Mouse (Mus musculus): ENCODE measurements around the gene Baz2b. TPM values are rescaled to one million over a fixed set of nuclear protein-coding genes. Genes with fewer than 3 reads are reported as not detected.

The Baz2b gene
- polyA plus RNA-seq, 1 experiment from 2014 or later: 105 TPM

DNA sequence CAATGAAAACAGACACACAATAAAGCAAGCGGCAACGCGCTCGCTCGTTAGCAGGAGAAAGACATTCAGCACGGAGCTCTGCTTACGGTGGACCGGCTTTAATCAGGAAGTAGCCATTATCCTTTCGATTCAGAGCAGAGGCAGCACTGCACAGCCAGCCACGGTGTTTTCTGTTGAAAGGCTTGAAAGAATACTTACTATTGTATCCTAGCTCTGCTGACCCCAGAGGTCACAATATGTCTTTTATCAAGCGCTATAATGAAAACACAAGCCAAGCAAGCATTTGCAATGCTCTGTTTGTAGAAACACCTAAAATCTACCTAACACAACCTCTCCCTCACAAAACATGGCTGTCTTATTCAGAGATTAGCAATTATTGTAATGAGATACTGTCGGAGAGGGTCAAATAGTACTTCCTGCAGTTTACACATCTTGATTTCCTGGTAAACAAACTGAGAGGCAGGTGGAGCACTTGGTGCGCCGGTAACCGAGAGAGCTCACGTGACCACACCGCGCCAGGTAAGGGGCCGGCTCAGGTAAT lies 172.6 kb downstream of the Baz2b start:
- peak overlapping the region; percentile 55 for H3K9ac ChIP-seq
- WGBS: 5% methylated on average over 19 of the region's 19 CpGs
- no peaks in the 10 kb centered on the region for H3K9me3 ChIP-seq
- peaks cover 2% of the 10 kb centered on the region; the same call in 1 of the 2 replicates for H3K36me3 ChIP-seq
- ATAC-seq (ENCODE audit: low FRiP score): peak; percentile 63
- peak overlapping the region; percentile 36 for H3K4me3 ChIP-seq
- H3K4me1 ChIP-seq (replicated peaks): peaks cover 7% of the 10 kb centered on the region
- H3K27ac ChIP-seq: peak overlapping the region; percentile 77
- peak overlapping the region; percentile 56 for H3K4me2 ChIP-seq
- no peaks in the 10 kb centered on the region for H3K27me3 ChIP-seq

GRCm38 (mm10) chr2:60036361-60036760 lies 173.3 kb downstream of the Baz2b start:
- Histone ChIP-seq H3K4me1 (replicated peaks) (peaks cover 7% of the 10 kb centered on the region), H3K27me3 (no peaks in the 10 kb centered on the region), H3K4me2 (peak overlapping the region; percentile 56), H3K9me3 (no peaks in the 10 kb centered on the region), H3K9ac (no peak overlapping the region), H3K36me3 (peaks cover 2% of the 10 kb centered on the region; the same call in 1 of the 2 replicates), H3K4me3 (peak overlapping the region; percentile 36; the same call in 1 of the 2 replicates), H3K27ac (no peak overlapping the region)
- ATAC-seq (ENCODE audit: low FRiP score): no peak
- 46% methylated on average over 3 of the region's 3 CpGs for WGBS

DNA sequence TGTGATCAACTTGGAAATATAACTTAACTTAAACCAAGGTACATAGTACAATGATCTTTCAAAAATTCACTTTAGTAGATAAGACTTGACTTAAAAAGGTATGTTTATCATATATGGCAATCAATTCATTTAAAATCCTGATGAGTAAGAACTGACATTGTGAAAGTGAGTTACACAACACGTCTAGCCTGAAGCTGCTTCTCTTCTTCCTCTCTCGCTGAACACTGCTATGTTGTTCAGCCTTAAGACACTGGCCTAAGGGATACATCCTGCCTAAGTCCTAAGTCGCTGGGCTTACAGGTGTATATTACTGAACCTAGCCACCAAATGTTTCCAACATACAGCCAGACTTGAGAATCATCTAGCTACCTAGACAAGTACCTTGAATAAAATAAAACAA lies 178.6 kb downstream of the Baz2b start:
- H3K4me2 ChIP-seq: no peak overlapping the region
- H3K4me1 ChIP-seq (replicated peaks): peaks cover 6% of the 10 kb centered on the region; the same call in 1 of the 2 replicates
- peaks cover 2% of the 10 kb centered on the region; the same call in 1 of the 2 replicates for H3K36me3 ChIP-seq
- no peak overlapping the region for H3K9ac ChIP-seq
- H3K27ac ChIP-seq: no peak overlapping the region
- no peak overlapping the region for H3K4me3 ChIP-seq
- no peaks in the 10 kb centered on the region for H3K9me3 ChIP-seq
- WGBS: 95% methylated on average over 3 of the region's 3 CpGs
- H3K27me3 ChIP-seq: no peaks in the 10 kb centered on the region
- ATAC-seq (ENCODE audit: low FRiP score): no peak

- no peaks in the 10 kb centered on the region for H3K27me3 ChIP-seq
- H3K9me3 ChIP-seq: no peaks in the 10 kb centered on the region
- no peak overlapping the region for H3K4me2 ChIP-seq
- peaks cover 2% of the 10 kb centered on the region; the same call in 1 of the 2 replicates for H3K36me3 ChIP-seq
- no peak for ATAC-seq (ENCODE audit: low FRiP score)
- H3K4me3 ChIP-seq: no peak overlapping the region
- no peak overlapping the region for H3K9ac ChIP-seq
- no peak overlapping the region for H3K27ac ChIP-seq
- H3K4me1 ChIP-seq (replicated peaks): peaks cover 6% of the 10 kb centered on the region; the same call in 1 of the 2 replicates
- WGBS: 97% methylated on average over 5 of the region's 5 CpGs
Observed at GRCm38 (mm10) chr2:60029020-60029419, 180.6 kb downstream of the Baz2b start.

- Histone ChIP-seq H3K36me3 (no peaks in the 10 kb centered on the region), H3K27me3 (no peaks in the 10 kb centered on the region), H3K4me3 (no peak overlapping the region), H3K27ac (0 out of 2 replicates have a peak overlapping the region, but pooled peaks have one; percentile 44), H3K4me2 (no peak overlapping the region), H3K9me3 (no peaks in the 10 kb centered on the region), H3K4me1 (replicated peaks) (peaks cover 11% of the 10 kb centered on the region; the same call in 1 of the 2 replicates), H3K9ac (no peak overlapping the region)
- WGBS: 95% methylated on average over 5 of the region's 5 CpGs
- ATAC-seq (ENCODE audit: low FRiP score): no peak
Observed at GRCm38 (mm10) chr2:60027166-60027565, 182.5 kb downstream of the Baz2b start.

DNA sequence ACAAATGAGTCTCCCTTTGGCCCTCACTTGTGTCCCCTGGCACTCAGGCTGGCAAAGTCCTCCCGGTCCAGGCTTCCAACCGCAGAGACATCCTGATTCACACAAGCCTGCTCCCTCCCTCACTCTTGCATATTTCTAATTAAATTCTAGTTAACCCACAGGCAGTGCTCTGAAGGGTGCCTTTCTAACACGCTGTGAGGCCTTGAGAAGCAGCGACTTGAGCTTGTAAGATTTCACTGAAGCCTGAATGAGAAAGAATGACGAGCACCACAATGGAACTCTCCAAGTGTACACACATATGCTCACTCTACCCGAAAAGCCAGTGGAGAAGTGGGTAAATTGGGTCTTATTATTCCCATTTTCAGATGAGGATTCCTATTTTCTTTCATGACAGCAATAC lies 183.1 kb downstream of the Baz2b start:
- no peak overlapping the region for H3K9ac ChIP-seq
- H3K4me3 ChIP-seq: no peak overlapping the region
- H3K4me1 ChIP-seq (replicated peaks): peaks cover 11% of the 10 kb centered on the region
- peak overlapping the region; percentile 44 for H3K27ac ChIP-seq
- H3K4me2 ChIP-seq: no peak overlapping the region
- H3K9me3 ChIP-seq: no peaks in the 10 kb centered on the region
- H3K27me3 ChIP-seq: no peaks in the 10 kb centered on the region
- H3K36me3 ChIP-seq: no peaks in the 10 kb centered on the region
- ATAC-seq (ENCODE audit: low FRiP score): 0 out of 2 replicates have a peak, but pooled peaks have one; percentile 22
- WGBS: 38% methylated on average over 6 of the region's 6 CpGs

DNA sequence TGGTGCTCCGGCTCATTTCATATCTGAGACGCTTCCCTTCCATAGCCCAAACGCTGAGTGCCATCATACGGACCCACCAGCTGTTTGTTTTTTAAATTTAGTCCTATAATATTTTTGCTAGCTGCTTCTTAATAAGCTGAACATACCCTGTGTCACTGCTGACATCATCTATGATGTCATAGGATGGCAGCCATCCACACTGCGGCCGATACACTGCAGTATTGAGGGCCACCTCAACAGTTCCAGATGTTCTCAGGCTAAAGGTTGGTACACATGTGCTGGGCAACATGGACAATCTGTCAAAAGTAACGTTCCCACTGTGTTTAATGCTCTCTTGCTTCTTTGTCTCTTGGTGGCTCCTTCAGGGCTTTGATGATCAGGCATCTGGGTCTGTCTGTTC lies 185.9 kb downstream of the Baz2b start:
- H3K27ac ChIP-seq: 0 out of 2 replicates have a peak overlapping the region, but pooled peaks have one; percentile 24
- 0 out of 2 replicates have a peak, but pooled peaks have one; percentile 26 for ATAC-seq (ENCODE audit: low FRiP score)
- 93% methylated on average over 7 of the region's 7 CpGs for WGBS

GRCm38 (mm10) chr2:60021556-60021955 lies 188.1 kb downstream of the Baz2b start:
- Histone ChIP-seq H3K9me3 (no peaks in the 10 kb centered on the region), H3K4me2 (no peak overlapping the region), H3K36me3 (no peaks in the 10 kb centered on the region), H3K4me3 (no peak overlapping the region), H3K4me1 (replicated peaks) (peaks cover 8% of the 10 kb centered on the region), H3K9ac (no peak overlapping the region), H3K27me3 (no peaks in the 10 kb centered on the region), H3K27ac (no peak overlapping the region)
- WGBS: 78% methylated on average over 5 of the region's 5 CpGs
- no peak for ATAC-seq (ENCODE audit: low FRiP score)

More for the DNA sequence above, 185.9 kb downstream of the Baz2b start:
- Histone ChIP-seq H3K36me3 (no peaks in the 10 kb centered on the region), H3K9ac (no peak overlapping the region), H3K9me3 (no peaks in the 10 kb centered on the region), H3K27me3 (no peaks in the 10 kb centered on the region), H3K4me1 (replicated peaks) (peaks cover 11% of the 10 kb centered on the region), H3K4me3 (no peak overlapping the region), H3K4me2 (no peak overlapping the region)

DNA sequence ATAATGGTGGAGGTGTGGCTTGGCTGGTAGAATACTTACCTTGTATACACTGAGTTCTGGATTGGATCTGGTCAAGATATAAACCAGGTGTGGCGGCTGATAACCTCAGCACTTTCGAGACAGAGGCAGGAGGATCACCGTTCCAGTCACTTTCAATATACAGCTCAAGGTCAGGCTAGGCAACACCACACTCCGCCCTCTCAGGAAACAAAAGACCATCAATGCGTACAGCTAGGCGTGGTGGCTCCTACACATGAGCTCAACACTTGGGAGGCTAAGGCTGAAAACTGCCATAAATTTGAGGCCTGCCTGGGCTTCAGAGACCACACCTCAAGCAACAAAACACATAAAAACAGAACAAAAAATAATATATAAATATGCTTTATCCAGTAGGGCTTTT lies 188.5 kb downstream of the Baz2b start:
- H3K9me3 ChIP-seq: no peaks in the 10 kb centered on the region
- peaks cover 4% of the 10 kb centered on the region; the same call in 1 of the 2 replicates for H3K4me1 ChIP-seq (replicated peaks)
- WGBS: 93% methylated on average over 6 of the region's 6 CpGs
- ATAC-seq (ENCODE audit: low FRiP score): no peak
- no peak overlapping the region for H3K4me2 ChIP-seq
- H3K27ac ChIP-seq: no peak overlapping the region
- H3K36me3 ChIP-seq: no peaks in the 10 kb centered on the region
- no peak overlapping the region for H3K9ac ChIP-seq
- H3K27me3 ChIP-seq: no peaks in the 10 kb centered on the region
- no peak overlapping the region for H3K4me3 ChIP-seq

GRCm38 (mm10) chr2:60019546-60020250 lies 189.9 kb downstream of the Baz2b start:
- 95% methylated on average over 3 of the region's 3 CpGs for WGBS
- Histone ChIP-seq H3K36me3 (no peaks in the 10 kb centered on the region), H3K27ac (no peak overlapping the region), H3K4me3 (no peak overlapping the region), H3K4me1 (replicated peaks) (peaks cover 4% of the 10 kb centered on the region; the same call in 1 of the 2 replicates), H3K9ac (no peak overlapping the region), H3K9me3 (no peaks in the 10 kb centered on the region), H3K4me2 (no peak overlapping the region), H3K27me3 (no peaks in the 10 kb centered on the region)
- no peak for ATAC-seq (ENCODE audit: low FRiP score)

DNA sequence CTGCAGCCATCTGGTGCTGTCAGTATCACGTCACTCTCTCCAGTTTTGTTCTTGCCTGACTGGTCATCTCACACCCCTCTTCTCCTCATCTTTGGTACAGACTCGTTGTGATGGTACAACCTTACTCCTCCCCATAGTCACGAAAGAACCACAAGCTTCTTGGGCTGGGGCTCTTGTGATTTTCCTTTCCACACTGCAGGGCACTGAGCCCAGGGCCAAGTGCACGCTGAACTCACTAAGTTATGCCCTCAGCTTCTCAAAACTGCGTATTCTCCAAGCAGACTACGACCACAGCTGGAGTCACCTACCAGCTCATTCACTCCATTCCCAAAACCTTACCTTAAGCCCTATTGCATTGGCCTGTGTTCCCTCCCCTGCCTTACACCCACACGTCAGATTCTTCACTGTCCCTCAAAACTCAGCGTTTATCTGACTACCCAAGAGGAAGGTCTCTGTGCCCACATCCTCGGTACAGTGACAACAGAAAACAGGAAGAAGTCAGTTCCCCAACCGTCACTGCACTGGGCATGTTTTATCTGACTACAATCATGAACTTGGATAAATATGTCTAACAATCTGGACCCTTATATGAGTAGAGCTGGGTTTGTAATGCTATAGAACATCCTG lies 190.7 kb downstream of the Baz2b start:
- no peak for ATAC-seq (ENCODE audit: low FRiP score)
- Histone ChIP-seq H3K27ac (no peak overlapping the region), H3K9me3 (no peaks in the 10 kb centered on the region), H3K9ac (no peak overlapping the region), H3K4me1 (replicated peaks) (peaks cover 10% of the 10 kb centered on the region), H3K4me3 (no peak overlapping the region), H3K4me2 (no peak overlapping the region), H3K36me3 (no peaks in the 10 kb centered on the region), H3K27me3 (no peaks in the 10 kb centered on the region)
- 87% methylated on average over 10 of the region's 10 CpGs for WGBS

DNA sequence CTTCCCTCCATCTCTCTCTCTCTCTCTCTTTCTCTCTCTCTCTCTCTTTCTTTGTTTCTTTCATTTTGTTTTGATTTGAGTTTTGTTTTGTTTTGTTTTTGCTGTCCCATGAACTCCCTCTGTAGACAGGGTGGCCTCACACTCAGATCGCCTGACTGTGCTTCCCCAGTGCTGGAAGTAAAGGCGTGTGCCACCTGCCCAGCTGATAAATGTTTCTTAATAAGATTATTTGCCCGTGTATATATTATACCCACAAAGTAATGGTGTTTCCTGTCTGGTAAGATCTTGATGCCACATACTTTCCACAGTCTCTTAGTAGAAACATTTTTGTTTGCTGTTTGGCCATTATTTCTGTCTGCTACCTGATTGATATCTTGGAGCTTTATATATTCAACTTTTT lies 198.1 kb downstream of the Baz2b start:
- Histone ChIP-seq H3K9ac (no peak overlapping the region), H3K27ac (no peak overlapping the region), H3K4me2 (no peak overlapping the region), H3K27me3 (no peaks in the 10 kb centered on the region), H3K9me3 (no peaks in the 10 kb centered on the region), H3K4me1 (replicated peaks) (peaks cover 9% of the 10 kb centered on the region), H3K36me3 (no peaks in the 10 kb centered on the region), H3K4me3 (no peak overlapping the region)
- 91% methylated on average over 3 of the region's 3 CpGs for WGBS
- no peak for ATAC-seq (ENCODE audit: low FRiP score)

All from hindbrain, embryonic 13.5 days (tissue).